Mouse (Mus musculus): ENCODE data around the gene Efcab2.

- TF ChIP-seq POLR2A (IDR thresholded peaks at IDR 0.05; ENCODE audit: low read depth, low read length) (no peak), CTCF (IDR thresholded peaks at IDR 0.05; ENCODE audit: extremely low read depth, insufficient read length, insufficient replicate concordance, low read depth, low read length) (peak; percentile 94; the same call in 1 of the 2 replicates)
Measured at GRCm38 (mm10) chr1:178463712-178464111, 57.8 kb downstream of the Efcab2 start.
